Mouse (Mus musculus) v-Abl transformed pro-B cells (cell line): ENCODE measurements around the gene Ripor3.

Experiments
- in situ Hi-C, 2 experiments: fragments of 400-800 bp; cut with MboI; formaldehyde crosslinking; loops; one replicate each; pipeline ENCODE4 v1.15.1; 2025; ENCODE audit not compliant: unreplicated experiment in 2 of 2

Gene Ripor3

GRCm38 (mm10) chr2:167995870-167996635 is 14.4 kb downstream of the Ripor3 start:
- in situ Hi-C loops, result no loop called here

DNA sequence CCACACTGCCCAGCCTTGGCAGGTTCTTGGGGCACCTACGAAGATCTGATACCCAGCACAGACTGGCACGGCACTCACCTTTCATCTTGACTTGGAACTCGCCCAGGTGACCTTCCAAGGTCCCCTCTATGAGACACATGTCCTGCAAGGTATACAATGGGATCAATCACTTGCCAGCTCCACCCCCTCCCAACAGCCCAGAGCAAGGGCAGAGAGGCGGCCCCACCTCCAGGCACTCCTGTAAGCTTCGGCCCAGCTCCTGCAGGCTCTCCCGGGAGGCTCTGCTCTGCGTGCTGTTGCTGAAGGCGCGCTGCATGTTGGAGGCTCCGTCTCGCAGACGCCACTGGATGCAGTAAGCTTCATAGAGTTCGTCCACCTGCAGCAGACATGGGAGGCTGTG is 17.2 kb downstream of the Ripor3 start:
- in situ Hi-C loops, result no loop called here

DNA sequence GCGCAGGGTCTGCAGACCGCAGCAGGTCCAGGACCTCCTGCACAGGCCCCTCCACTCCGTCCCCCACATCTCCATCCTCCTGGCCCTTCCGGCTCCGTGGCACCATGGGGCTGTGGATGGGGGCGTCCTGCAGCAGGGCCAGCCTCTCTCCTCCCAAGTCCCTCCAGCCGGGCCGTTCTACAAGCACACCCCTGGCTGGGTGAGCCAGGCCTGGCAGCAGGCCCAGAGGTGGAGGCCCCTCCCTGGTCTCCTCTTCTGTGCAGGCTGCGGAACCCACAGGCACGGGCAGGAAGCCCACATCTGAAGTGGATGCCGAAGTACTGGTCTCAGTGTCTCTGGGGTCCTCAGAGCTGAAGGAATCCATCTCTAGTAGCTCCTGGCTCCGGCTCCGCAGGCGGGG is 21.1 kb downstream of the Ripor3 start:
- in situ Hi-C loops, result no loop called here

GRCm38 (mm10) chr2:167987640-167988039 is 22.8 kb downstream of the Ripor3 start:
- in situ Hi-C loops, result no loop called here

- in situ Hi-C loops, result no loop called here
These were observed 23.7 kb downstream of the Ripor3 start for GRCm38 (mm10) chr2:167986762-167987161.

GRCm38 (mm10) chr2:167984946-167985345 is 25.5 kb downstream of the Ripor3 start:
- in situ Hi-C loops, result no loop called here

- in situ Hi-C loops, result no loop called here
These were observed 26.0 kb downstream of the Ripor3 start for GRCm38 (mm10) chr2:167984371-167984770.

DNA sequence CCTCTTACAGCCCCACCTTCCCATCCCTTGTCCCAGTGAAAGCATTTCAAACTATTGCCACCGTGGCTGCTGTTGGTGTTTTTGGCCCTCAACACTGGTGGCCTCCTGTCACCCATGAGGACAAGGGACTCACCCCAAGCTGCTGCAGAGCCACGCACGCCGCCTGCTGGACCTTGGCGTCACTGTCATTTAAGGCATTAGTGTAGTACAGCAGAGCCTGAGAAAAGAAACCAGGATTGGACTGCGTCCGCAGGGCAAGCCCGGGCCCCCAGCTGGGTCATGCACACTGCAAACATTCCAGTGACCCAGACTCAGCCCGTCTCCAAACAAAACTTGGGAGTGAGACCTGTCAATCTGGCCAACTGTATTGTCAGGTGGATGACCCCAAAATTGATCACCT is 27.8 kb downstream of the Ripor3 start:
- in situ Hi-C loops, result no loop called here

DNA sequence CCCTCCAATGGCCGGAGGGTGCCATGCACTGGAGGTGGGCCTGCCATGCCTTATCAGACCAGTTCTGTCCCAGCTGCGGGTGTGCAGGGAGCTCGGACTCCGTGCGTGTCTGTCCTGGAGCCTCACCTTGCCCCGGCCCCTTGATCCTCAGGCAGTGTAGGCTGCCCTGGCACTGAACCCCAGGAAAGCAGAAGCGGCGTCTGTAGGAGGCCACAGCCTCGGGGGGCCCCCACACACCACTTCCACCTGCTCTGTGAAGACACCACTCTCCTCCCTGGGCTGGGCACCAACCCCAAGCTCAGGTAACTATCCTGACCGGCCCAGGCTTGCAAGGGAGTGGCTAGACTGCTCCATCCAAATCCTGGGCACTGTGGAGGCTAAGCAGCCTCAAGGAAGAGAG is 30.0 kb downstream of the Ripor3 start:
- in situ Hi-C loops, result no loop called here

DNA sequence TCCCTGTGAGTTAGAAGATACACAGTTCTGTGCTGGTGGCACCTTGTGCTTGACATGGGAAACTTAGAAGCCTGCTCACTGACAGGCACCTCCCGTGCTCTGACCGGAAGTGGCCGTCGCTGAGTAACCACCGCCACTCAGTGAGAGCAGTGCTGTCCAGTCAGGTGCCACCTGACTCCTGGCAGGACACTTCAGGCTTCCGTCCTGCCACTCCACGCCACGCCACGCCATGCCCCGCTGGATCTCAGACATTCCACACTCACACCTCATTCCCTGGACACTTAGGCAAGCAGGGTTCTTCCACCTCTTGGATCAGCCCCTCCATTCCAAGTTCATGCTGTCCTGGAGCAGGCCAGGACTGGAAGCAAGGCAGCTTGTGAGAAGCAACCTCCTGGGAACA is 32.1 kb downstream of the Ripor3 start:
- in situ Hi-C loops, result no loop called here

GRCm38 (mm10) chr2:167975746-167976145 is 34.7 kb downstream of the Ripor3 start:
- in situ Hi-C loops, result no loop called here

- in situ Hi-C loops, result no loop called here
These were observed 37.6 kb downstream of the Ripor3 start for GRCm38 (mm10) chr2:167972809-167973208.

DNA sequence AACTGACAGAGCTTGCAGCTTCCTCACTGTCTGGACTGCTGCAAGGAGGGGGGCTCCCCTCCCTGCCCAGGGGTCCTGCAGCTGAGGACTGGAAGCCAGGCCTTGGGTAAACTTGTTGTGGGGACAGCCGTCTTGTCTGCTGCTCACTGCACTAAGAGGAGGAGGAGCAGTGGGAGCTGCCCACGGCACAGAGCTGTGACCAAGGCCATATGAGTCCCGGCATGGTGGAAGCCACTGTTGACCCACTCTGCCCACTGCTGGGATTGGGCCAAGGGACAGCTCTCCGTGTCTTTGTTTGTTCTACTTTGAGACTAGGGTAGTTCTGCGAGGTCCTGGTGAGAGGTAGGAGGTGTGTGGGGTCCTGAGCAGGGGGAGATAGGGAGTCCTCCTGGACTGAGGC is 38.3 kb downstream of the Ripor3 start:
- in situ Hi-C loops, result no loop called here

DNA sequence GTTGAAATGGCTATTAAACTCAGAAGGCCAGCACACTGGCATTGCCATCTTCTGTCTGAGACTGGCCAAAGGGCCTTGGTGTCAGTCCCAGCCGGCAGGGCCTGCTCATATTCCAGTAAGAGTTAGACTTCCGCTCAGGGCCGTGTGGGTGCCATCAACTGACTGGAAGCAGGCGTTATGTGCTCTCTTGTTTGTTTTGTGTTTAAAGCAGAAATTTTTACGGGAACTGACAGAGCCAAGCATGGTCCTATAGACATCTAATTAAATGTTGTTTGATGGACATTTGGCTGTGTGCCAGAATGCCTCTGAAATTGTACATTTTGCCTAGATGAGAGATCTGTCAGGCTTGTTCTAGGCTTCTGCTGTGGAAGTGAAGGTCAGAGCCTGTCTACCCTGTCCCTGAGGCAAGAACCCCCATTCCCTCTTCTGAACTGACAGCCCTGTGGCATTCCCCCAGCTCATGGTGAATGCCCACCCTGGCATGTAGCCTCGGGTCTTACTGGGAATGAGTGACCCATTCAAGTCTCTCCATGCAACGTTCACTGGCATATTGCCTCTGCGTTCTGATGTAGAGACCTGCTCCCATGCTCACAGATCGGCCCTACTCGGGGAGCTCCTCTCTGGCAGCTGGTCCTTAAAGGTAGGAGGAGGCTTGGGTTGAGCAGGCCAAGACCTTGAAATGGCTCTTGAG is 40.4 kb downstream of the Ripor3 start:
- in situ Hi-C loops, result no loop called here

DNA sequence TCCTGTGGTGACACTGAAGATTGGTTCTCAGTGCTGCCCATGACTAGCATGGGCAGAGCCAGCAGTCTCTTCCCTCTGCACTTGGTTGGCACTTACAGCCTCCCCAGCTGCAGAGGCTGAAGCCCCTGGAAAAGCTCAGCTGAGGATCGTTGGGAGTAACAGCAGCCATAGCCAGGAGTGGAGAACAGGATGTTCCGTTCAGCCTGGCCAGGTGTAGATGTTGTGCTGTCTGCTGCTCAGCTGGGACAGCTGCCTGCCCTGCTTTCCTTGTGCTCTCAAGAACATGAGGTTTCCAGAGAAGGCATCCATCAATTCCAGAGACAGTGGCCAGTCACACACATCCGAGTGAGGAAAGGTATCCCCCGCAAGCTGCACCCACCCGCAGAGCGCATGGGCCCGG is 41.9 kb downstream of the Ripor3 start:
- in situ Hi-C loops, result no loop called here

GRCm38 (mm10) chr2:167965911-167966310 is 44.5 kb downstream of the Ripor3 start:
- in situ Hi-C loops, result no loop called here

GRCm38 (mm10) chr2:167964320-167964719 is 46.1 kb downstream of the Ripor3 start:
- in situ Hi-C loops, result loop anchor here in 1 of 2 experiments (5.0 kb wide), 1 partner anchor 43 kb away; no protein-coding TSS in a partner anchor

DNA sequence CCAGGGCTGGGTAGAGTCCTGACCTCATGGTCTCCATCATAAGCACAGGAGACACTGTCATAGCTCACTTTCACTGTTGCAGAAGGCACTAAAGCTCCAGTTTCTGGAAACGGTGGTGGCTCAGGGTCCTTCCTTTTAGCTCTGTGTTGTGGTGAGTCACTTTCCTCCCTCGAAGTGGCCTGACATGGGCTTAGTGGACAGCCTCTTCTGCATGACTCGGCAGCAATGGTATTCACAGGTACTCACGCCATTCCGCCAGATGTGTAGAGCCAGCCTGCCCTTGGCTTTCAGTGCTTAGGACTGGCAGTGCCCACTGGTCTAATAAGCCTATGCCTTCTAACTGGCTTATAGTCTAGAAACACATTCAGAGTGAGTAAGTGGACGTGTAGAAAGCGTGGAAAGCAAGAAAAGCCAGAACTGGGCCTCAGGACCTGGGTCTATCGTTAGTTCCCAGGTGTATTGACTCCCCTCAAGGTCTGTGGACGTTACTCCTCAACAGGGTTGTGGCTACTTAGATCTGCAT is 46.6 kb downstream of the Ripor3 start:
- in situ Hi-C loops, result loop anchor here in 1 of 2 experiments (5.0 kb wide), 1 partner anchor 43 kb away; no protein-coding TSS in a partner anchor

- in situ Hi-C loops, result loop anchor here in 1 of 2 experiments (5.0 kb wide), 1 partner anchor 44 kb away; no protein-coding TSS in a partner anchor
These were observed 47.2 kb downstream of the Ripor3 start for GRCm38 (mm10) chr2:167963176-167963575.

DNA sequence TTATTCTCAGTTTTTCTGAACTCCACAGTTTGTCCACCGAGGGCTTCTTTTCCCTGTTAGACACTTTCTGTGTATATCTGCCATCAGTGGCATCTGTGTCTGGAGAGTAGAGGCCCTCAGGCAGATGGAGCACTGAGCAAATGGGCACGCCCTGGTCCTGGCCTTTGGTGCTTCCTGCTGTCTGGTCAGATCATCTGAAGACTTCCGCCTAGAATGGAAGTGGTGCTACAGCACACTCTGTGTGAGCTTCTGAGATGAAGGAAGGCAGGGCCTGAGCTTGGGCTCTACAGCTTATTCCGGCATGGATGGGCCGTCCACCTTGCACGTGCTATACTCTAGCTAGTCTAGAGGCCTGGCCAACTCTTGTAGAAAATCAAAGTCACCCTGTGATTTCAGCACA is 48.1 kb downstream of the Ripor3 start:
- in situ Hi-C loops, result loop anchor here in 1 of 2 experiments (5.0 kb wide), 1 partner anchor 45 kb away; no protein-coding TSS in a partner anchor

GRCm38 (mm10) chr2:167960584-167960983 is 49.8 kb downstream of the Ripor3 start:
- in situ Hi-C loops, result loop anchor here in 1 of 2 experiments (5.0 kb wide), 1 partner anchor 47 kb away; no protein-coding TSS in a partner anchor
